Mouse (Mus musculus): Measurements from ENCODE around the gene Sult4a1. TPM values are rescaled to one million over a fixed set of nuclear protein-coding genes. Genes with fewer than 3 reads are reported as not detected.

Sult4a1 gene
- polyA plus RNA-seq, 1 experiment, result 1.7 TPM

GRCm38 (mm10) chr15:84086364-84086763 is 19.2 kb downstream of the Sult4a1 start:
- no peak overlapping the region for H3K4me3 ChIP-seq (replicated peaks; ENCODE audit: control insufficient read depth, low read depth, low read length)
- H3K27ac ChIP-seq (ENCODE audit: control insufficient read depth, insufficient read depth, low read depth, low read length, poor library complexity), result no peak overlapping the region
- no peaks in the 10 kb centered on the region for H3K4me1 ChIP-seq (ENCODE audit: control insufficient read depth, insufficient read depth, low read length)
- no peak for TF ChIP-seq CTCF (IDR thresholded peaks at IDR 0.05; ENCODE audit: control insufficient read depth, insufficient read depth, low read length)
- no peak for TF ChIP-seq POLR2A (IDR thresholded peaks at IDR 0.05; ENCODE audit: borderline replicate concordance, control insufficient read depth, low read depth, low read length)
- WGBS, result 28% methylated on average over 12 of the region's 12 CpGs

GRCm38 (mm10) chr15:84080069-84080468 is 25.5 kb downstream of the Sult4a1 start:
- 69% methylated on average over 7 of the region's 7 CpGs for WGBS

GRCm38 (mm10) chr15:84079519-84079918 is 26.0 kb downstream of the Sult4a1 start:
- WGBS, result 88% methylated on average over 2 of the region's 2 CpGs
- H3K4me1 ChIP-seq (ENCODE audit: control insufficient read depth, insufficient read depth, low read length), result no peaks in the 10 kb centered on the region
- H3K4me3 ChIP-seq (replicated peaks; ENCODE audit: control insufficient read depth, low read depth, low read length), result no peak overlapping the region
- TF ChIP-seq POLR2A (IDR thresholded peaks at IDR 0.05; ENCODE audit: borderline replicate concordance, control insufficient read depth, low read depth, low read length) (no peak), CTCF (IDR thresholded peaks at IDR 0.05; ENCODE audit: control insufficient read depth, insufficient read depth, low read length) (no peak)
- no peak overlapping the region for H3K27ac ChIP-seq (ENCODE audit: control insufficient read depth, insufficient read depth, low read depth, low read length, poor library complexity)

More at GRCm38 (mm10) chr15:84080069-84080468, 25.5 kb downstream of the Sult4a1 start:
- Histone ChIP-seq H3K4me1 (ENCODE audit: control insufficient read depth, insufficient read depth, low read length) (no peaks in the 10 kb centered on the region), H3K27ac (ENCODE audit: control insufficient read depth, insufficient read depth, low read depth, low read length, poor library complexity) (no peak overlapping the region), H3K4me3 (replicated peaks; ENCODE audit: control insufficient read depth, low read depth, low read length) (no peak overlapping the region)
- TF ChIP-seq POLR2A (IDR thresholded peaks at IDR 0.05; ENCODE audit: borderline replicate concordance, control insufficient read depth, low read depth, low read length) (no peak), CTCF (IDR thresholded peaks at IDR 0.05; ENCODE audit: control insufficient read depth, insufficient read depth, low read length) (no peak)

GRCm38 (mm10) chr15:84078667-84079066 is 26.9 kb downstream of the Sult4a1 start:
- no peak overlapping the region for H3K27ac ChIP-seq (ENCODE audit: control insufficient read depth, insufficient read depth, low read depth, low read length, poor library complexity)
- TF ChIP-seq POLR2A (IDR thresholded peaks at IDR 0.05; ENCODE audit: borderline replicate concordance, control insufficient read depth, low read depth, low read length) (no peak), CTCF (IDR thresholded peaks at IDR 0.05; ENCODE audit: control insufficient read depth, insufficient read depth, low read length) (no peak)
- 29% methylated on average over 13 of the region's 13 CpGs for WGBS
- H3K4me1 ChIP-seq (ENCODE audit: control insufficient read depth, insufficient read depth, low read length), result no peaks in the 10 kb centered on the region
- H3K4me3 ChIP-seq (replicated peaks; ENCODE audit: control insufficient read depth, low read depth, low read length), result no peak overlapping the region

GRCm38 (mm10) chr15:84077151-84077550 is 28.4 kb downstream of the Sult4a1 start:
- Histone ChIP-seq H3K27ac (ENCODE audit: control insufficient read depth, insufficient read depth, low read depth, low read length, poor library complexity) (no peak overlapping the region), H3K4me3 (replicated peaks; ENCODE audit: control insufficient read depth, low read depth, low read length) (no peak overlapping the region), H3K4me1 (ENCODE audit: control insufficient read depth, insufficient read depth, low read length) (no peaks in the 10 kb centered on the region)
- 71% methylated on average over 17 of the region's 17 CpGs for WGBS
- TF ChIP-seq CTCF (IDR thresholded peaks at IDR 0.05; ENCODE audit: control insufficient read depth, insufficient read depth, low read length) (no peak), POLR2A (IDR thresholded peaks at IDR 0.05; ENCODE audit: borderline replicate concordance, control insufficient read depth, low read depth, low read length) (no peak)

GRCm38 (mm10) chr15:84074705-84075185 is 30.8 kb downstream of the Sult4a1 start:
- Histone ChIP-seq H3K27ac (ENCODE audit: control insufficient read depth, insufficient read depth, low read depth, low read length, poor library complexity) (no peak overlapping the region), H3K4me1 (ENCODE audit: control insufficient read depth, insufficient read depth, low read length) (no peaks in the 10 kb centered on the region), H3K4me3 (replicated peaks; ENCODE audit: control insufficient read depth, low read depth, low read length) (no peak overlapping the region)
- TF ChIP-seq CTCF (IDR thresholded peaks at IDR 0.05; ENCODE audit: control insufficient read depth, insufficient read depth, low read length) (no peak), POLR2A (IDR thresholded peaks at IDR 0.05; ENCODE audit: borderline replicate concordance, control insufficient read depth, low read depth, low read length) (no peak)
- 19% methylated on average over 17 of the region's 17 CpGs for WGBS

GRCm38 (mm10) chr15:84073911-84074704 is 31.4 kb downstream of the Sult4a1 start:
- 10% methylated on average over 15 of the region's 15 CpGs for WGBS
- H3K27ac ChIP-seq (ENCODE audit: control insufficient read depth, insufficient read depth, low read depth, low read length, poor library complexity), result no peak overlapping the region
- TF ChIP-seq CTCF (IDR thresholded peaks at IDR 0.05; ENCODE audit: control insufficient read depth, insufficient read depth, low read length) (peak; percentile 92), POLR2A (IDR thresholded peaks at IDR 0.05; ENCODE audit: borderline replicate concordance, control insufficient read depth, low read depth, low read length) (no peak)
- H3K4me3 ChIP-seq (replicated peaks; ENCODE audit: control insufficient read depth, low read depth, low read length), result no peak overlapping the region
- no peaks in the 10 kb centered on the region for H3K4me1 ChIP-seq (ENCODE audit: control insufficient read depth, insufficient read depth, low read length)

GRCm38 (mm10) chr15:84073058-84073457 is 32.5 kb downstream of the Sult4a1 start:
- WGBS, result 43% methylated on average over 8 of the region's 8 CpGs
- Histone ChIP-seq H3K4me3 (replicated peaks; ENCODE audit: control insufficient read depth, low read depth, low read length) (no peak overlapping the region), H3K27ac (ENCODE audit: control insufficient read depth, insufficient read depth, low read depth, low read length, poor library complexity) (no peak overlapping the region), H3K4me1 (ENCODE audit: control insufficient read depth, insufficient read depth, low read length) (no peaks in the 10 kb centered on the region)
- TF ChIP-seq CTCF (IDR thresholded peaks at IDR 0.05; ENCODE audit: control insufficient read depth, insufficient read depth, low read length) (no peak), POLR2A (IDR thresholded peaks at IDR 0.05; ENCODE audit: borderline replicate concordance, control insufficient read depth, low read depth, low read length) (no peak)

Data from bone marrow, adult 2 months (tissue).